Mouse (Mus musculus) gastrocnemius, adult 2 months (tissue): ENCODE data around the gene Dntt. TPM values are rescaled to one million over a fixed set of nuclear protein-coding genes. Genes with fewer than 3 reads are reported as not detected.

Source experiments
- DNase-seq: peaks from one replicate; pipeline ENCODE4 v3.0.0; 2022
- H3K27ac ChIP-seq: fragments of 200-600 bp; 2 replicates; pipeline ENCODE4 v1.8.1; 2022; ENCODE audit warnings: mild to moderate bottlenecking
- H3K4me3 ChIP-seq: fragments of 200-600 bp; 2 replicates; pipeline ENCODE4 v1.8.1; 2022; ENCODE audit warnings: mild to moderate bottlenecking, moderate library complexity
- CTCF ChIP-seq: fragments of 200-600 bp; IDR thresholded peaks from 2 replicates; pipeline ENCODE4 v1.8.1; 2022; ENCODE audit warnings: antibody characterized with exemption, mild to moderate bottlenecking, moderate library complexity
- intact Hi-C: fragments of 180-260 bp; cut with DNase I; formaldehyde crosslinking; loops from one replicate; pipeline ENCODE4 v1.15.1; 2025
- long read RNA-seq, 2 experiments: library from polyadenylated mRNA; stranded (forward); transcript quantifications; one replicate each; pipeline ENCODE4 v2.0.0; 2021
- total RNA-seq, 2 experiments: library from RNA; stranded (reverse); gene quantifications; 2 replicates each; pipeline ENCODE4 v1.2.3; 2021

Dntt gene
- total RNA-seq, result not detected
- long read RNA-seq, experiment 1, result 0 reads
- long read RNA-seq, experiment 2, result 0 reads

GRCm38 (mm10) chr19:41029219-41029618 lies at the start of gene Dntt:
Dntt (plus strand) TSS chr19:41029275.
- no peak for TF ChIP-seq CTCF
- intact Hi-C loops, result no loop called here
- DNase-seq, result no peak
- no peak within 1 kb of the TSS for H3K4me3 ChIP-seq
- no peak within 1 kb of the TSS for H3K27ac ChIP-seq

- no peak for TF ChIP-seq CTCF
- intact Hi-C loops, result no loop called here
- Histone ChIP-seq H3K27ac (no peak overlapping the region), H3K4me3 (no peak overlapping the region)
- DNase-seq, result no peak
These were observed 48.4 kb upstream of the Dntt start for GRCm38 (mm10) chr19:40980671-40981070.

DNA sequence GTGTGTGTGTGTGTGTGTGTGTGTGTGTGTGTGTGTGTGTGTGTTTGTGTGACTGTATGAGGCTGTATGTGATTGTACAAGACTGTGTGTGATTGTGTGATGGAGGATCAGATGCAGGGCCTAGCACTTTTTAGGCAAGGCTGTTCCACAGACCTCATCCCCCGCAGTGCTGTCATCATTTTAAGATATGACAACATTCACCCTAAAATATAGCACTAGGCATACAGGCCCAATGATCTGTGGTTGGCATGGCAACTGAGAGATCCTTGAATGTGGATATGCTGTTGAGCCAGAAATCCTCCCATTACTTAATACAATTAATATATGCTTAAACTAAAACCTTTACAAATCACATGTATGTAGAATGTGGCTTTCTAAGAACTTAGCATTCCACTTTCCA lies 44.5 kb upstream of the Dntt start:
- no peak overlapping the region for H3K27ac ChIP-seq
- no peak overlapping the region for H3K4me3 ChIP-seq
- intact Hi-C loops, result no loop called here
- no peak for DNase-seq
- no peak for TF ChIP-seq CTCF

GRCm38 (mm10) chr19:40988856-40989255 lies 40.2 kb upstream of the Dntt start:
- DNase-seq, result no peak
- intact Hi-C loops, result no loop called here
- no peak overlapping the region for H3K27ac ChIP-seq
- TF ChIP-seq CTCF, result no peak
- no peak overlapping the region for H3K4me3 ChIP-seq

DNA sequence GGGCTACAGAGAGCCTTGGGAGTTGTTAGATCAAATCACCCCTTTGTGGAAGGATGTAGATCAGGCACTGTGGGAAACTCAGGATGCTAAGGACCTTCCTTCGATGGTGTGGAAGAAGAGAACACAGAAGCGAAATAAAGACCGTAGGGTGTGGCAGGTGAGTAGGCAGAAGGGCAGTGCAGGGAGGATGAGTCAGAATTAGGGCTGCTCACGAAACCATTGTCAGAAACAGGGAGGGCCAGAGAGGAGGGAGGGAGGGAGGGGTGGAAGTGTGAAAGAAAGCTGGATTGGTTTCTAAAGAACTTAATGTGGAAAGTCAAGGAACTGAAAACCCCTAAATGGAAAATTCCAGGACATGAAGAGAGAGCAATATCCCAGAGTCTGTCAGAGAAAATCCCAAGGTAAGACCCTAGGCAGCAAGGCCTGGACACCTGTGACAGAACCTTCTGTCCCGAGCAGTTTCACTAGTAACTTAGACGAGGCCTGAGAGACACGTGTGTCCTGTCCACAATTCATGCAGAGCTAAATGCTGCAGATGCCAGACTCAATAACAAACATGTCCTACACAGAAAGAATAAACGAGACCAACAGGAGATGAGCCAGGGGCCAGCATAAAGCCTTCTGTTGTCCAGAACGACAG lies 39.0 kb upstream of the Dntt start:
- intact Hi-C loops, result no loop called here

GRCm38 (mm10) chr19:40990781-40991343 lies 38.2 kb upstream of the Dntt start:
- intact Hi-C loops, result no loop called here
- Histone ChIP-seq H3K27ac (no peak overlapping the region), H3K4me3 (no peak overlapping the region)
- no peak for DNase-seq
- TF ChIP-seq CTCF, result no peak

More for the DNA sequence above, 39.0 kb upstream of the Dntt start:
- TF ChIP-seq CTCF, result no peak
- H3K4me3 ChIP-seq, result no peak overlapping the region
- DNase-seq, result no peak
- H3K27ac ChIP-seq, result no peak overlapping the region

DNA sequence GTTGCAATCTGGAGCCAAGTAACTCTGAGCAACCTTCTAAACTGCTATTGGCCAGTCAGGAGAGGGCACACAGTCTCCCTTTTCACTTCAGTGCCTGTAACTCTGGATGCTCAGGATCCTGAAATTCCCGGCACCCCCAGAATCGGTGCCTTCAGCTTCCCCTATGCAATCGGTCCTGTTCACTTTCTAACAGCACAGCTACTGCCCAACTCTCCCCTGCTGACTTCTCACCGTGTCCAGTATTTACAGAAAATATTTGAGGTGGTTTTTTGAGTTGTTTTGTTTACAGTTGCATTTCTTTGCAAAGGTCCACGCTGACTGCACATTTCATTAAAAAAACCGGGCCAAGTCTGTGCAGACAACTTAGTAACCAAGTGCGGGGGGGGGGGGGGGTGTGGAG lies 37.4 kb upstream of the Dntt start:
- no peak for DNase-seq
- Histone ChIP-seq H3K27ac (no peak overlapping the region), H3K4me3 (no peak overlapping the region)
- intact Hi-C loops, result no loop called here
- no peak for TF ChIP-seq CTCF

DNA sequence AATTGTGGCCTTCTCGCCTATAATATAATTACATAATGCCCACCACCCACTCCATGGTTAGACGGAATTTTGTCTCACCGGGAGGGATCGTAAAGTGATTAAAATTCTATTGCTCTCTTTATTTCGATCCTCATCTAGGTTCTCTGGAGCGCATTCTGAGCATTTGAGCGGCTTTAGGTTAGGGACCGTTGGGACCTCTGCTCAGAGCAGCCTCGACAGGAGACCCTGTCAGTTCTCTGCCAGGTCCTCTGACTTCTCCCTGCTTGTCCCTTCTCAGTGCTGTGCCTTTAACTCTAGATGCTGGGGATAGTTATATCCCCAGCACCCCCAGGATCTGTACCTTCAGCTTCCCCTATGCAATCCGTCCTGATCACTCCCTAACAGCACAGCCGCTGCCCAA lies 37.0 kb upstream of the Dntt start:
- Histone ChIP-seq H3K27ac (no peak overlapping the region), H3K4me3 (no peak overlapping the region)
- intact Hi-C loops, result no loop called here
- TF ChIP-seq CTCF, result no peak
- no peak for DNase-seq

DNA sequence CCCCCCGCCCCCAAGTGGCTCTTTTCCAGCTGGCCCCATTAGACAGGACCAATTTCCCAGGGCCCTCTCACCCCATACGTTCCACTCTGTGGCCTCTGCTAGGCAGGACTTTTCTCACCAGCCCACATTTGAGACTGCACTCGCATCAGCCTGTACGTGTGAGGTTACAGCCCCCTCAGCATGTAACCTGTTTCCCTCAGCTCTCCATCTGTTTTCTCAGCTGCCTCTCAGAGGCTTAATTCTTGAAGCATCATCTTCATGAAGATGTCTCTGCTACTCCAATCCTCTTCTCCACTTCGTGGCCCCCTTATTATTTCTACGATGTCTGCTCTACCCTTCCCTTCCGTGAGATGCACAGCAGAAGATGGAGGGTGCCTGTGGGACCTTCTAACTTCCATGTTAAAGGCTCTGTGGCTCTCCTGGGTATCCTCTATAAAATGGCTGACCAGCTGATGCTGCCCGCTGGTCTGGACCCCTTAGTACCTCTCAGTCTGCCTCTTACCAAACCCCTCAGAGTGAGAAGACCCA lies 36.5 kb upstream of the Dntt start:
- no peak for TF ChIP-seq CTCF

GRCm38 (mm10) chr19:40993356-40993755 lies 35.7 kb upstream of the Dntt start:
- peak overlapping the region; percentile 48 for H3K4me3 ChIP-seq
- peak overlapping the region; percentile 66 for H3K27ac ChIP-seq

More for the DNA sequence above, 36.5 kb upstream of the Dntt start:
- intact Hi-C loops, result no loop called here
- H3K4me3 ChIP-seq, result peak overlapping the region; percentile 26
- no peak for DNase-seq
- peak overlapping the region; percentile 20; the same call in 1 of the 2 replicates for H3K27ac ChIP-seq

GRCm38 (mm10) chr19:40994057-40994585 lies 35.0 kb upstream of the Dntt start, which contains the start of gene Blnk:
Blnk (minus strand) TSS chr19:40994535.
- TF ChIP-seq CTCF, result no peak
- peak within 1 kb of the TSS; percentile 66 for H3K27ac ChIP-seq
- intact Hi-C loops, result no loop called here
- peak within 1 kb of the TSS; percentile 48 for H3K4me3 ChIP-seq
- DNase-seq, result peak; percentile 81

More at GRCm38 (mm10) chr19:40993356-40993755, 35.7 kb upstream of the Dntt start:
- no peak for TF ChIP-seq CTCF
- DNase-seq, result no peak
- intact Hi-C loops, result no loop called here

DNA sequence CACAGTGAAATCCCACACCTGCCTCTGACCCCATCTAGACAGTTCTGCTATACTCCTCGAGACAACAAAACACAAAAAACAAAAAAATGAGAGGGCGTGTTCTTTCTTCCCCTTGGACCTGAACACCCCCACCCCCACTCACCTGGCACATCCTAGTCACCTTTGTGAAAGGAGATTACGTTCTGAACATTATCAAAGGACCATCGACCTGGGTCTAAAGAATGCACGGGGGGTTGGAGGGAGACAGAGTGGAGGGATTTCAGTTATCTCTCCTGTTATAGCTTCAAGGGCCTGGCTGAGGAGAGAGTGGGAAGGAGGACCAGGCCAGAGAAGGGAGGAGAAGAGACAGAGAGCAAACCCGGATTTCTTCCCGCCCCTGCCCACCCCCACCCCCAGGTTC lies 34.2 kb upstream of the Dntt start:
- Histone ChIP-seq H3K27ac (no peak overlapping the region), H3K4me3 (no peak overlapping the region)
- DNase-seq, result no peak
- intact Hi-C loops, result no loop called here
- TF ChIP-seq CTCF, result no peak
